Mouse (Mus musculus) spleen, postnatal 10 days (tissue): Measurements from ENCODE around the gene Gm20696.
A peak's percentile ranks its signal among the peaks of the same experiment; 100 is the strongest.

Experiments
- DNase-seq, 2 experiments: peaks; one replicate each; pipeline ENCODE4 v3.0.0; 2021 to 2022; ENCODE audit warnings: low spot score in 2 of 2

Gene Gm20696

DNA sequence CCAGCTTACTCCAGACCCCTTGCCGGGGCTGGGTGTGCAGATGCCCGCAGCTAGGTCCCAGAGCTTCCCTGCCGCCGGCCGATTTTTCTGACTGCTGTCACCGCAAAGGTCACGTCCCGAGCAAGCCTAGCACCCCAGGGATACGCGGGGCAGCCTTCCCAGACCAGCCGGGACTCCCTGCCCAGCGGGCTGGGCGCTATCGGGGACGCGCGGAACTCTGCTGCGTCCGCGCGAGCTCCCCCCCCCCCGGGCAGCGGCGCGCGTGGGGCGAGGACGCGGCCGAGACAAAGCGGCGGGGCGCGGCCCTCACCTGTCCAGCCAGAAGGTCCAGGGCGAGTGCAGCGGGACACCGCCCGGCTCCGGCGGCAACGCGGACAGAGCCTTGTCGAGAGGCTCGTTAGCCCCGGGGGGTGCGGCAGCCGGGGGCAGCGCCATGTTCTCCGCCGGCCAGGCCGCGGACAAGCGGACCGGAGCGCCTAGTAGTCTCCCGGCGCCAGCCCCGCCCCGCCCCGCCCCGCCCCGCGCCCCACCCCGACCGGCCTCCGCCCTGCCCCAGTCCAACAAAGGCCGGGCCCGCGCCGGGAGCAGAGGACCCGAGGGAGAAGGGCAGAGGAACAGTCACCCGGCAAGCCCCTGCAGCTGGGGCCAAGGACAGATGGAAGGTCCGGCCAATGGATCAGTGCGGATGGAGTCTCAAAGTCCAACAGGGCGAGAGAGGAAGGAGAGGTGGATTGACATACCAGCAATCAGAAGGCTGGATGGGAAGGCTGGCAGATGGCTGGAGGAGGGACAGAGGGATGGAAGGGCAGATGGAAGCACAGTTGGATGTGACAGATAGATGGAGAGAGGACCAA, at the start of gene Gm20696, which contains the start of gene Eif4e3:
Gene Gm20696 (minus strand): TSS at position 480 of the 854 bp plus-strand sequence.
Gene Eif4e3 (minus strand): TSS at position 454 of the 854 bp plus-strand sequence.
- DNase-seq = peak; percentile 27 to 41

GRCm38 (mm10) chr6:99715913-99716312, 49.3 kb upstream of the Gm20696 start:
- DNase-seq = no peak

GRCm38 (mm10) chr6:99715191-99715590, 48.6 kb upstream of the Gm20696 start:
- no peak for DNase-seq

GRCm38 (mm10) chr6:99713256-99713655, 46.7 kb upstream of the Gm20696 start:
- DNase-seq = no peak

DNA sequence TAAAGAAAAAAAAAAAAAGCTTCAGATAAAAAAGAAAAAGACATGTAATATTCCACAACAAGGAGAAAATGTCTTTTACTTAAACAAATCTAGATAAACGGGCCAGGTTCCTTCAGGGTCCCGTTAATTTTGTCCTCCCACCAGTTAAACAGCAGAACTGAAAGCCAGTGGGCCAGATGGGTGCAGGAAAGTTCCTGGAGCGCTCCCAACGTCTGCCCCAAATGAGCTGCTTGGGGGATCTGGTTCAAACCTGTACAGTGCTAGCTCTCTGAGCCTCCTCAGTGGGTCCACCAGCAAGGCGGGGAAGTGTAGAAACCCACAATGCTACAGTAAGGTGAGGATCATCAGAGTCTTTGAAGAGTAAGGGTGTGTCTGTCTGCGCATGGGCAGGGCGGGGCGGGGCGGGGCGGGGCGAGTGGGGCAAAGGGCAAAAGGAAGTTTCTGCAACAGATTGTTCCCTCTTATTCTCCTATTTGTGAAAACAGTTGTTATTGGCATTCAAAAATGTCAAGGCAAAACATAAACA, 45.0 kb upstream of the Gm20696 start:
- DNase-seq = no peak

DNA sequence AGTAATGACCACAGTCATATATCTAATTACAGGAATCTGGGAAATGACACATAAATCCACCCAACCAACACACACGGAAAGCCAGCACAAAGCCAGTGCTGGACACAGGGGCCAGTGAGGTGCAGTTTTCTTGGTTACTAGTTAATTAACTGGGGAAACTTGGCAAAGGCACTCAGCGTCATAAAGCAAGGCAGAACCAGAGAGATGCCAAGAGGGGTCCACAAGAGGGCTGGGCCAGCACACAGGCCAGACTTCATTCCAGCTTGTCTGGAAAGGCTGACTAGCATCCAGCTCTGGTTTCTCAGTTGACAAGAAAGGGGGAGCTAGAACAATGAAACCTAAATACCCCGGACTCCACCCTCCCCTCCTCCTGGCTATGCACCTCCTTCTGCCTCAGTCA, 33.9 kb upstream of the Gm20696 start:
- DNase-seq = no peak

DNA sequence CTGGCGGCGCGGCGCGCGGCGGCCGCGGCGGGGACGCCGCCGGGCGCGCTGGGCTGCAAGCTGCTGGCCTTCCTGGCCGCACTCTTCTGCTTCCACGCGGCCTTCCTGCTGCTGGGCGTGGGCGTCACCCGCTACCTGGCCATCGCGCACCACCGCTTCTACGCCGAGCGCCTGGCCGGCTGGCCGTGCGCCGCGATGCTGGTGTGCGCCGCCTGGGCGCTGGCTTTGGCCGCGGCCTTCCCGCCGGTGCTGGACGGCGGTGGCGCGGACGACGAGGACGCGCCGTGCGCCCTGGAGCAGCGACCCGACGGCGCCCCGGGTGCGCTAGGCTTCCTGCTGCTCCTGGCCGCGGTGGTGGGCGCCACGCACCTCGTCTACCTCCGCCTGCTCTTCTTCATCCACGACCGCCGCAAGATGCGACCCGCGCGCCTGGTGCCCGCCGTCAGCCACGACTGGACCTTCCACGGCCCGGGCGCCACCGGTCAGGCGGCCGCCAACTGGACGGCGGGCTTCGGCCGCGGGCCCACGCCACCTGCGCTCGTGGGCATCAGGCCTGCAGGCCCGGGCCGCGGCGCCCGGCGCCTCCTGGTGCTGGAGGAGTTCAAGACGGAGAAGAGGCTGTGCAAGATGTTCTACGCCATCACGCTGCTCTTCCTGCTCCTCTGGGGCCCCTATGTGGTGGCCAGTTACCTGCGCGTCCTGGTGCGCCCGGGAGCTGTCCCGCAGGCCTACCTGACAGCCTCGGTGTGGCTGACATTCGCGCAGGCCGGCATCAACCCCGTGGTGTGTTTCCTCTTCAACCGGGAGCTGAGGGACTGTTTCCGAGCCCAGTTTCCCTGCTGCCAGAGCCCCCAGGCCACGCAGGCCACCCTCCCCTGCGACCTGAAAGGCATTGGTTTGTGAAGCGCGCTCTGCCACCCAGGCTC, 26.6 kb upstream of the Gm20696 start:
- DNase-seq = no peak

- DNase-seq = peak in 1 of 2 experiments; percentile 20
Observed at GRCm38 (mm10) chr6:99692206-99692915, 25.8 kb upstream of the Gm20696 start, which contains the start of gene Gpr27. TSS of gene Gpr27 (plus strand) at chr6:99692679.

DNA sequence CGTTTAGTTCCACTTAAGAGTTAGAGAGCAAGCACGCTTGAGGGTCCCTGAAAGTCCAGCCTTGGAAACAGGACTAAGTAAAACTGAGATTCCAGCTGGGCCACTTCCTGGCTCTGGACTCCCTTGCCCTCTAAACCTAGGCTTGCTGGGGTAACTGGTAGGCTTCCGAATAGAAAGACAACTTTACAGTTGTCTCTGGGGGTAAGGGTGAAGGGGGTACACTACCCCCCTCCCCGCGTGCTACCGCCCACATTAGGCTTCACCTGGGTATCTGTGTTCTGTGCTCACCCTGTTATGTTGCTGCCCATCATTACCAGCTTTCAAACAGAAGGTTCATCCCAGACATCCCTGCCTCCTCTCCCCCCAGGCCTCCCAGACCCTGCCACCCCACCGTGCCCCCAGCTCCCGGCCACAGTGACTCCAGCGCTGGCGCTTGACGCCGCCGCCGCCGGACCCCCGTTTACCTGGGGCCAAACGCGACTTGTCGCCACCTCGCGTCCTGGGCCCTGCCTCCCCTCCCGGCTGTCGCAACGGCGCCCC, 25.1 kb upstream of the Gm20696 start:
- DNase-seq = no peak

- no peak for DNase-seq
Observed at GRCm38 (mm10) chr6:99688513-99688912, 21.9 kb upstream of the Gm20696 start.

DNA sequence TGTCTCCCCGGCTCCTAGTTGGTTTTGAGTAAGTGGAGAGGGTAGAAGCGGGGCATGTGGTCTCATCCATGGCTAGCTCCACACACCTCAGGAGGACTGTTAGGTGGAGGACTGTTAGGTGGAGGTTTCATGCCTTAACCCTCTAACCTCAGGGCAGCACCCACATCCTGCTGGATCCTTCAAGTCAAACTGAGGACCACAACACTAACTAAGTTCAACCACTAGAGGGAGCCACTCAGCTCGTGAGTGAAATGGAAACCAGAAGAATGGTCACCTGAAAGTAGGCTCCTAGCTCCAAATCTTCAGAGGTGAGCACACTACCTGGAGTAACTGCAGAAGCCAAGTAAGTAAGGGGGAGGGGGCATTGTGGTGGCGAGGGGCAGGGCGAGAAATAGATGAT, 18.3 kb upstream of the Gm20696 start:
- peak in 1 of 2 experiments; percentile 21 for DNase-seq

DNA sequence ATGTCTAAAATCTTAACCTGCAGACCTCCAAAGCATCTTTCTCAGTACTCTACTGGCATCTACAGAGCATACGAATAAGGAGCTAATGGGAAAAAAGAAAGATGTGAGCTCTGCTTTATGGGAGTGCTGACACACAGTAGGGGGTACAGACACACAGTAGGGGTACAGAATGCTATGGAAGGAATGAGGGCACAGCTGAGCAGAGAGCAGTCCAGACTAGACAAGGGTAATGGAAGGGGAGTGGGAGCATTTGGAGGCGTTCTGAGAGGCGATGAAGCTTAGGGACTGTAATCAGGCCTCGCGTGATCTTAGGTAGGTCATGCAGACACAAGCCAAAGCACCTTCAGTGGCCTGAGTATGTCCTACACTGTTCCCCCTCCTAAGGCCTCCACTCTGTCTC, 17.4 kb upstream of the Gm20696 start:
- DNase-seq = no peak

DNA sequence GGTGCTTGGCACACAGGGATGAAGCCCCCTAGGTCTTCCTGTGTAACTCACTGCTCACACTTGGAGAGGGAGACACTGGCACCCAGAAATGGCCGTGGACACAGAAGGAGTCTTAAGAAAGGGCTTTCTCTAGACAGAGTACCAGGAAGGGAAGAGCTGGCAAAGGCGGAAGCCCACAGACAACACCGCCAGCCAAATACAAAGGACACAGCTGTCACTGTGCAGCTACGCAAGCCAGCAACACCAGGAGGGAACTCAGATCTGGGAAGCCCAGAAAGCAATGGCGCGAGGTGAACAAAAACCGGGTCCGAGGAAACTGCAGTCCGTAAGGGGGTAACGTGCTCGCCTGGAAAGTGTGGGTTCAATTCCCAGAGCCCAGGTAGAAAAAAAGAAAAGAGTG, 11.5 kb upstream of the Gm20696 start:
- no peak for DNase-seq

DNA sequence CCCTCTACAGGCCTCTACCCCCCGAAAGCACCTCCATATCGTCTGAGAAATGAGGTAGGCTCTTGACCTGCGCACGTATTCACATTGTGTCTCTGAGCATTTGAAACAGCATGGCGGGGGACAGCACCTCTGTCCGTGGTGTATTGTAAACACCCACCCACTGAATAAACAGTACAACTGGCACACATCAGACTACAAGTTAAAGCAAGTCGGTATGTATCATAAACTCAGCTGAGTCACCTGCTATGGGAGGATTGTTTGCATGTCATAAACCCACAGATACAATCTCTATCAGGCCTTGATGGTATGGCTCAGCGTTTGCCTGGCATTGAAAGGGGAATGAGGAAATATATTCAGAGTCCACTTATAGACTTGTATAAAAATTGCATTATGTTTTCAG, 10.7 kb upstream of the Gm20696 start:
- DNase-seq = no peak

DNA sequence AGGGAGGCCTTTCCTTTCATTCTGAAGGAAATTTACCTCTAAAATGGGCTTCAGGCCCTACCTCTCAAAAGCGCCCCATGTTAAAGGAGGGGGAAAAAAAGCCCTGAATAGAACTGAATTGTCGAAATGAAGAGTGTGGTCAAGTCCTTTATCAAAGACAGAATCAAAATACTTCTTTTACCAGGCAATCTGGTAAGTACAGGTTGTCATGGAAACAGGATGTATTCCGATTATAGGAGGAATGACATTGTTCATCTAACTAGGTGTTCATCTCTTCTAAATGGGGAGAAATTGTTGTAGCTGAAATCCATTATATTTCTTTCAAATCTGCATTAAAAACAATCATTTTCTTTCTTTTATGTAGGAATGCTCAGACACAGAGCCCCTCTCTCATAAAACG, 7.9 kb upstream of the Gm20696 start:
- no peak for DNase-seq

DNA sequence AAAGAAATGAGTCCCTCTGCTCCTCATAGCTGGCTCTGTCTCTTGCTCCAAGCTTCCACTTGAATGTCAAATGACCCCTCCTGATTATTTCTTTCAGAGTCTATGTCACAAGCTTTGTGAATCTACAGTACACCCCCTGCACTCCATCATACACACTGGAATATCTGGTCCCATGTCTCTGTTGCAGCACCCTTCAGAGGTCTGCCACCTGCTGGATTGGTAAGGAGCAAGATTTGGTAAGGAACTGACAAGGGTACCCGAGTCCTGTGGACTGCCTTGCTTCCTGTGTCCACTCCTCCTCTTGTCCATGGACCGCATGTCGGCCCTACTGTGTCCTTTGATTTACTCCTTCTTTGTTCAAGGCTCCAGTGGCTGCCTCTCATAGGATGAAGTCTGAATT, 5.2 kb upstream of the Gm20696 start:
- no peak for DNase-seq

GRCm38 (mm10) chr6:99670481-99671119, 4.0 kb upstream of the Gm20696 start:
- DNase-seq = peak in 1 of 2 experiments; percentile 55

- no peak for DNase-seq
Observed at GRCm38 (mm10) chr6:99669481-99670325, 3.1 kb upstream of the Gm20696 start.

GRCm38 (mm10) chr6:99667290-99667689, 693 bp upstream of the Gm20696 start:
- DNase-seq = no peak
